Mouse (Mus musculus) frontal cortex, postnatal 36 days (tissue): ENCODE measurements at regions not wholly inside any gene's neighbourhood (a gene's known extent, or its start where the extent isn't known, plus 50 kb on each side); places are given as distances from the start of the nearest gene placed in this dataset.

Experiments
- DNase-seq, 2 experiments: peaks; one replicate each; pipeline ENCODE4 v3.0.0; 2022; ENCODE audit warnings: low spot score in 2 of 2

GRCm38 (mm10) chr4:95154377-95154776 lies 102.4 kb upstream of the Jun start:
- no peak for DNase-seq

GRCm38 (mm10) chr4:95155178-95155577 lies 103.2 kb upstream of the Jun start:
- no peak for DNase-seq

- DNase-seq, result no peak
Measured at GRCm38 (mm10) chr4:95155796-95156195, 103.8 kb upstream of the Jun start.

GRCm38 (mm10) chr4:95156451-95157271 lies 104.6 kb upstream of the Jun start:
- DNase-seq, result no peak

GRCm38 (mm10) chr4:95157653-95158430 lies 105.8 kb upstream of the Jun start:
- no peak for DNase-seq

GRCm38 (mm10) chr4:95158632-95159424 lies 106.8 kb upstream of the Jun start:
- DNase-seq, result peak in 1 of 2 experiments; percentile 29

- no peak for DNase-seq
Measured at GRCm38 (mm10) chr4:95159821-95160220, 107.8 kb upstream of the Jun start.

- no peak for DNase-seq
Measured at GRCm38 (mm10) chr4:95160465-95160864, 108.4 kb upstream of the Jun start.

GRCm38 (mm10) chr4:95160912-95161669 lies 109.1 kb upstream of the Jun start:
- peak; percentile 78 to 85 for DNase-seq

- no peak for DNase-seq
Measured at GRCm38 (mm10) chr4:95161670-95162020, 109.6 kb upstream of the Jun start.

GRCm38 (mm10) chr4:95162386-95163090 lies 110.5 kb upstream of the Jun start:
- DNase-seq, result no peak

- DNase-seq, result no peak
Measured at GRCm38 (mm10) chr4:95163403-95163802, 111.4 kb upstream of the Jun start.

- DNase-seq, result no peak
Measured at GRCm38 (mm10) chr4:95166503-95166902, 114.5 kb upstream of the Jun start.

GRCm38 (mm10) chr4:95167216-95167615 lies 115.2 kb upstream of the Jun start:
- DNase-seq, result no peak

GRCm38 (mm10) chr4:95169702-95170101 lies 117.7 kb upstream of the Jun start:
- no peak for DNase-seq

- no peak for DNase-seq
Measured at GRCm38 (mm10) chr4:95177753-95178152, 125.7 kb upstream of the Jun start.

GRCm38 (mm10) chr4:95178467-95178866 lies 126.4 kb upstream of the Jun start:
- DNase-seq, result no peak

GRCm38 (mm10) chr4:95178900-95179299 lies 126.9 kb upstream of the Jun start:
- peak; percentile 24 to 52 for DNase-seq

GRCm38 (mm10) chr4:95180446-95180845 lies 128.4 kb upstream of the Jun start:
- DNase-seq, result no peak

GRCm38 (mm10) chr4:95180999-95181398 lies 129.0 kb upstream of the Jun start:
- no peak for DNase-seq

- DNase-seq, result no peak
Measured at GRCm38 (mm10) chr4:95184180-95184579, 132.2 kb upstream of the Jun start.
